Mouse (Mus musculus) urinary bladder, postnatal 10 days (tissue): ENCODE results near the gene Phf7.

Experiments used
- DNase-seq: peaks from one replicate; pipeline ENCODE4 v3.0.0; 2022; ENCODE audit warnings: low spot score

The Phf7 gene

GRCm38 (mm10) chr14:31197547-31198516, 53.3 kb downstream of the Phf7 start:
- no peak for DNase-seq

- DNase-seq, result no peak
Measured at GRCm38 (mm10) chr14:31195968-31196367, 55.1 kb downstream of the Phf7 start.

GRCm38 (mm10) chr14:31195521-31195920, 55.6 kb downstream of the Phf7 start:
- no peak for DNase-seq

- DNase-seq, result no peak
Measured at GRCm38 (mm10) chr14:31194891-31195513, 56.1 kb downstream of the Phf7 start.

- no peak for DNase-seq
Measured at GRCm38 (mm10) chr14:31194441-31194840, 56.7 kb downstream of the Phf7 start.

- DNase-seq, result no peak
Measured at GRCm38 (mm10) chr14:31193791-31194190, 57.3 kb downstream of the Phf7 start.

GRCm38 (mm10) chr14:31191936-31192335, 59.2 kb downstream of the Phf7 start:
- DNase-seq, result no peak

- DNase-seq, result no peak
Measured at GRCm38 (mm10) chr14:31189348-31189747, 61.8 kb downstream of the Phf7 start.

- DNase-seq, result no peak
Measured at GRCm38 (mm10) chr14:31188771-31189181, 62.3 kb downstream of the Phf7 start.
